Mouse (Mus musculus) thymus, adult 2 months (tissue): ENCODE measurements around the gene Barx2. TPM values are rescaled to one million over a fixed set of nuclear protein-coding genes. Genes with fewer than 3 reads are reported as not detected.
A peak's percentile ranks its signal among the peaks of the same experiment; 100 is the strongest.

Experiments used
- DNase-seq: peaks from one replicate; pipeline ENCODE4 v3.0.0; 2021
- H3K27ac ChIP-seq: fragments of 200-500 bp; 2 replicates; pipeline ENCODE4 v1.5.1; 2012; ENCODE audit warnings: low read length, control low read depth; ENCODE audit not compliant: control insufficient read depth, insufficient read depth
- H3K27me3 ChIP-seq: fragments of 200-500 bp; 2 replicates; pipeline ENCODE4 v1.6.1; 2012; ENCODE audit warnings: mild to moderate bottlenecking, low read length, moderate library complexity, mixed read lengths; ENCODE audit not compliant: control insufficient read depth, insufficient read depth
- H3K36me3 ChIP-seq: fragments of 200-500 bp; 2 replicates; pipeline ENCODE4 v1.6.1; 2012; ENCODE audit warnings: mild to moderate bottlenecking, low read length, moderate library complexity; ENCODE audit not compliant: control insufficient read depth, insufficient read depth
- H3K4me1 ChIP-seq: fragments of 200-500 bp; replicated peaks from 2 replicates; pipeline ENCODE4 v1.6.1; 2012; ENCODE audit warnings: low read length; ENCODE audit not compliant: control insufficient read depth, insufficient read depth
- H3K4me3 ChIP-seq: fragments of 200-500 bp; 2 replicates; pipeline ENCODE4 v1.5.1; 2012; ENCODE audit warnings: mild to moderate bottlenecking, low read length, control low read depth, moderate library complexity; ENCODE audit not compliant: control insufficient read depth, insufficient read depth
- CTCF ChIP-seq: fragments of 200-500 bp; IDR thresholded peaks from 2 replicates; pipeline ENCODE4 v1.5.1; 2012; ENCODE audit warnings: mild to moderate bottlenecking, control low read depth, low read length, moderate library complexity, borderline replicate concordance; ENCODE audit not compliant: control insufficient read depth, poor library complexity, insufficient read depth; ENCODE audit errors: extremely low read depth
- POLR2A ChIP-seq: fragments of 200-500 bp; IDR thresholded peaks from 2 replicates; pipeline ENCODE4 v1.6.1; 2012; ENCODE audit warnings: mild to moderate bottlenecking, low read length, control low read depth, moderate library complexity; ENCODE audit not compliant: control insufficient read depth, poor library complexity, insufficient read depth; ENCODE audit errors: extremely low read depth
- WGBS: fragments of 180-500 bp; shearing (Covaris S2); methylation state at CpG from one replicate; pipeline ENCODE4 v1.1.7; 2018; 5-methylcytosine and 5-hydroxymethylcytosine counted together
- polyA plus RNA-seq: library from polyadenylated mRNA; depleted of rRNA; stranded (reverse); fragments of >200 nt; gene quantifications from 2 replicates; pipeline ENCODE4 v1.2.3, GENCODE M21; 2012

Barx2 gene
- polyA plus RNA-seq, 1 experiment: 0.85 TPM

DNA sequence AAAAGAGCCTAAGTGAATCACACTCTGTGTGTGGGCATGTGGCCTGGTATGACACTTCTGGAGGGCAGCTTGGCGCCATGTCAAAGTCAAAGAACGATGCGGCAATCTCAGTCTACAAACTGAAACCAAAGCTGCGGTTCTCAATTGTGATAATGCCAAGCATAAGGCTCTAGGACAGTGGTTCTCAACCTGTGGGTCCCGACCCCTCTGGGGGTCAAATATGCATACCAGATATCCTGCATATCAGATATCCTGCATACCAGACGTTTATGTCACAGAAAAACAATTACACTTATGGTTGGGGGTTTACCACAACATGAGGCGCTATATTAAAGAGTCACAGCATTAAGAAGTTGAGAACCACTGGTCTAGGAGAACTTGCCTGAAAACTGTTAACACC, 10.3 kb upstream of the Barx2 start:
- no peak overlapping the region for H3K4me3 ChIP-seq
- H3K36me3 ChIP-seq: no peaks in the 10 kb centered on the region
- H3K27me3 ChIP-seq: no peaks in the 10 kb centered on the region
- H3K4me1 ChIP-seq: no peaks in the 10 kb centered on the region
- TF ChIP-seq CTCF (no peak), POLR2A (no peak)
- WGBS: 82% methylated on average over 7 of the region's 7 CpGs
- DNase-seq: no peak
- no peak overlapping the region for H3K27ac ChIP-seq

- Histone ChIP-seq H3K4me1 (no peaks in the 10 kb centered on the region), H3K36me3 (no peaks in the 10 kb centered on the region), H3K27me3 (peaks cover 4% of the 10 kb centered on the region; the same call in 1 of the 2 replicates), H3K27ac (no peak overlapping the region), H3K4me3 (no peak overlapping the region)
- 5% methylated on average over 1 of the region's 1 CpGs for WGBS
- no peak for DNase-seq
- TF ChIP-seq CTCF: no peak
- no peak for TF ChIP-seq POLR2A
Measured at GRCm38 (mm10) chr9:31919802-31920201, 6.5 kb upstream of the Barx2 start.

DNA sequence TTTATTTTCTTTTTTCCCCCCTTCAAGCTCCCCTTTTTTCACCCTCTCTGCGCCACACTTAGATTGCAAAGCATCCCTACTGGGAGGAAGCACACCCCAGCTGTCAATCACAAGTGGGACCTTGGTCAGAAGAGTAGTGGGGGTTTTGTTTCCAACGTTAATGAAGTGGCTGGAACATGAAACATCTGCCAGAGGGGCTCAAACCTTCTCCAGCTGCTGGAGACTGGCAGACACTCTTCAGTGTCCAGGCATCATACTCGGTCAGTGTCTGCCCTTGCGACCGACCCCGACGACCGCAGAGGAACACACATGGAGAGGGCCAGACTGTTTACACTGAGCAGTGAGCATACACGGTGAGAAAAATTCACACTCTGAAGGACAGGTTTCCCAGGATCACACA, 3.2 kb upstream of the Barx2 start:
- no peak for DNase-seq
- H3K27me3 ChIP-seq: peaks cover 14% of the 10 kb centered on the region; the same call in 1 of the 2 replicates

GRCm38 (mm10) chr9:31914871-31915270, 1.6 kb upstream of the Barx2 start:
- no peak overlapping the region for H3K27ac ChIP-seq
- H3K36me3 ChIP-seq: no peaks in the 10 kb centered on the region
- WGBS: 8% methylated on average over 34 of the region's 34 CpGs
- no peak for DNase-seq
- no peak for TF ChIP-seq POLR2A
- no peak for TF ChIP-seq CTCF
- H3K4me1 ChIP-seq: peaks cover 12% of the 10 kb centered on the region
- no peak overlapping the region for H3K4me3 ChIP-seq
- H3K27me3 ChIP-seq: peaks cover 14% of the 10 kb centered on the region; the same call in 1 of the 2 replicates

More for the DNA sequence above, 3.2 kb upstream of the Barx2 start:
- H3K4me3 ChIP-seq: no peak overlapping the region
- H3K36me3 ChIP-seq: no peaks in the 10 kb centered on the region
- H3K4me1 ChIP-seq: peaks cover 12% of the 10 kb centered on the region
- WGBS: 27% methylated on average over 9 of the region's 9 CpGs
- no peak overlapping the region for H3K27ac ChIP-seq
- TF ChIP-seq CTCF: no peak
- TF ChIP-seq POLR2A: no peak

GRCm38 (mm10) chr9:31913739-31914591, 703 bp upstream of the Barx2 start:
- no peak overlapping the region for H3K27ac ChIP-seq
- 3% methylated on average over 54 of the region's 54 CpGs for WGBS
- DNase-seq: no peak
- peaks cover 12% of the 10 kb centered on the region for H3K4me1 ChIP-seq
- TF ChIP-seq POLR2A (no peak), CTCF (no peak)
- no peak overlapping the region for H3K4me3 ChIP-seq
- H3K27me3 ChIP-seq: peaks cover 14% of the 10 kb centered on the region; the same call in 1 of the 2 replicates
- H3K36me3 ChIP-seq: no peaks in the 10 kb centered on the region

DNA sequence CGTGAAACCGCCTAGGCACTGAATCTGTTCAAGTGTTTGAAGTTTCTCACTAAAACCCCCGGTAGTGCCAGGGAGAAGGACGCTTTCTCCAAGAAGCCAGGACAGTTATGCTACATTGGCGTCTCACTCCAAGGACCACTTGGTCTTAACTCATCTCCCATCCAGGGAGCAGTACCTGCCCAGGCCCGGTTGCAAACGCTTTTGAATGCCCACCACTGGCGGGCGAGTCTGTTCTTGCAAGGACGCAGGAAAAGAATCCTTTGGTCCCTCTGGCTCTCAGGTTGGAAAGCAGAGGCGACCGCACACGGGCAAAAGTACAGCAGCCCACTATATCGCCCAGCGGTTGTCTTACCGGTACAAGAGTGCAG, 725 bp downstream of the Barx2 start:
- Histone ChIP-seq H3K27ac (no peak overlapping the region), H3K4me1 (peaks cover 12% of the 10 kb centered on the region), H3K4me3 (peak overlapping the region; percentile 45; the same call in 1 of the 2 replicates), H3K36me3 (no peaks in the 10 kb centered on the region), H3K27me3 (peaks cover 14% of the 10 kb centered on the region; the same call in 1 of the 2 replicates)
- 10% methylated on average over 16 of the region's 16 CpGs for WGBS
- TF ChIP-seq CTCF: no peak
- TF ChIP-seq POLR2A: no peak
- no peak for DNase-seq

DNA sequence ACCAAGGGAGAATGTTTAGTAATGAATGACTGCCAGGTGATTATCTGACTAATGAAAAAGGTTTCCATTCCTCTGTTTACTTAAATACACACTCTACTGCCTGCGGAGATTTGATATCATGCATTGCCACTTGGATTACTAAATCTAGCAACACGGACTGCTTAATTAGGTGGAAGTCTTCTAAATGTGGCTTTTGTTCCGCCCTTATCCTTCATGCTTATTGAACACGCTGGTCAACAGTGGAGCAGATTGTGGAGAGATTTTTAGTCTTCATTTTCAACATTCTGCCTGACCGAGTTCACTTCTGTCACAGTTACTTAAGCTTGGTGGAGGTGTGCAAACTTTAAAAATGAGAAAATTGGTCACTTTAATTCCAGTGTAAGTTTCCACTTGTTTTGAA, 3.0 kb downstream of the Barx2 start:
- 75% methylated on average over 5 of the region's 5 CpGs for WGBS
- Histone ChIP-seq H3K36me3 (no peaks in the 10 kb centered on the region), H3K4me1 (peaks cover 12% of the 10 kb centered on the region), H3K27ac (no peak overlapping the region), H3K27me3 (peaks cover 10% of the 10 kb centered on the region; the same call in 1 of the 2 replicates), H3K4me3 (no peak overlapping the region)
- DNase-seq: no peak
- TF ChIP-seq CTCF (no peak), POLR2A (no peak)
